Mouse (Mus musculus) midbrain, embryonic 11.5 days (tissue): ENCODE measurements around the gene Exo5. TPM values are rescaled to one million over a fixed set of nuclear protein-coding genes. Genes with fewer than 3 reads are reported as not detected.

ENCODE experiments used
- ATAC-seq: fragments of 200-750 bp; cut with Nextera tagmentation; 2 replicates; pipeline ENCODE4 v1.8.0; 2017; ENCODE audit warnings: moderate TSS enrichment, moderate library complexity; ENCODE audit not compliant: low FRiP score
- DNase-seq: peaks from one replicate; pipeline ENCODE4 v3.0.0; 2015; ENCODE audit warnings: low spot score; ENCODE audit errors: missing footprints
- H3K27ac ChIP-seq: fragments of 300-500 bp; sonication (generic); 2 replicates; pipeline ENCODE4 v1.5.1; 2014; ENCODE audit warnings: low read depth, low read length
- H3K27me3 ChIP-seq: fragments of 300-500 bp; sonication (generic); 2 replicates; pipeline ENCODE4 v1.6.1; 2014; ENCODE audit warnings: mild to moderate bottlenecking, low read length, moderate library complexity, mixed read lengths; ENCODE audit not compliant: control insufficient read depth, insufficient read depth
- H3K36me3 ChIP-seq: fragments of 300-500 bp; sonication (generic); 2 replicates; pipeline ENCODE4 v1.6.1; 2014; ENCODE audit warnings: mild to moderate bottlenecking, low read length, moderate library complexity, mixed read lengths; ENCODE audit not compliant: control insufficient read depth, insufficient read depth
- H3K4me1 ChIP-seq: fragments of 300-500 bp; sonication (generic); 2 replicates; pipeline ENCODE4 v1.6.1; 2014; ENCODE audit warnings: low read length; ENCODE audit not compliant: control insufficient read depth, insufficient read depth
- H3K4me2 ChIP-seq: fragments of 300-500 bp; sonication (generic); 2 replicates; pipeline ENCODE4 v1.6.1; 2014; ENCODE audit warnings: mild to moderate bottlenecking, moderate library complexity
- H3K4me3 ChIP-seq: fragments of 300-500 bp; sonication (generic); 2 replicates; pipeline ENCODE4 v1.5.1; 2014; ENCODE audit warnings: low read depth, low read length
- H3K9ac ChIP-seq: fragments of 300-500 bp; sonication (generic); 2 replicates; pipeline ENCODE4 v1.6.1; 2014; ENCODE audit warnings: low read length
- H3K9me3 ChIP-seq: fragments of 300-500 bp; sonication (generic); 2 replicates; pipeline ENCODE4 v1.6.1; 2016; ENCODE audit warnings: low read length; ENCODE audit not compliant: control insufficient read depth
- WGBS: fragments of 180-500 bp; shearing (Covaris S2); extraction: QIAGEN DNeasy Blood & Tissue Kit; methylation state at CpG from one replicate; pipeline ENCODE4 v1.1.7; 2014; 5-methylcytosine and 5-hydroxymethylcytosine counted together
- polyA plus RNA-seq: library from polyadenylated mRNA; unstranded; fragments of >200 nt; fragmentation: Nextera tagmentation; extraction: Ambion mirVana; gene quantifications from 2 replicates; pipeline ENCODE4 v1.2.1, GENCODE M21; 2014

Exo5 gene
- 32.0 and 32.3 TPM in 2 replicates for polyA plus RNA-seq

- H3K36me3 ChIP-seq = peaks cover 14% of the 10 kb centered on the region
- WGBS = under 1% methylated on average over 33 of the region's 33 CpGs
- DNase-seq (peak; percentile 98), ATAC-seq (peak; percentile 99)
- peak within 1 kb of the TSS; percentile 46 for H3K4me2 ChIP-seq
- peaks cover 2% of the 10 kb centered on the region; the same call in 1 of the 2 replicates for H3K4me1 ChIP-seq
- no peaks in the 10 kb centered on the region for H3K27me3 ChIP-seq
- peak within 1 kb of the TSS; percentile 80 for H3K27ac ChIP-seq
- H3K9ac ChIP-seq = peak within 1 kb of the TSS; percentile 64
- peak within 1 kb of the TSS; percentile 43 for H3K4me3 ChIP-seq
- no peaks in the 10 kb centered on the region; the same call in 1 of the 2 replicates for H3K9me3 ChIP-seq
These were observed at the start of gene Exo5 for GRCm38 (mm10) chr4:120924554-120925299. Exo5 (minus strand) TSS chr4:120925017.

- Histone ChIP-seq H3K9ac (no peak overlapping the region), H3K36me3 (0 out of 2 replicates have a peak, but pooled peaks cover 6% of the 10 kb centered on the region), H3K9me3 (no peaks in the 10 kb centered on the region), H3K4me2 (no peak overlapping the region), H3K4me3 (no peak overlapping the region), H3K27me3 (no peaks in the 10 kb centered on the region), H3K27ac (no peak overlapping the region), H3K4me1 (no peaks in the 10 kb centered on the region)
- DNase-seq = no peak
- WGBS = 92% methylated on average over 8 of the region's 8 CpGs
- no peak for ATAC-seq
These were observed 47.0 kb upstream of the Exo5 start for GRCm38 (mm10) chr4:120971842-120972241.

- H3K36me3 ChIP-seq = 0 out of 2 replicates have a peak, but pooled peaks cover 5% of the 10 kb centered on the region
- WGBS = 85% methylated on average over 5 of the region's 5 CpGs
- no peaks in the 10 kb centered on the region for H3K27me3 ChIP-seq
- no peak overlapping the region for H3K4me2 ChIP-seq
- no peaks in the 10 kb centered on the region for H3K4me1 ChIP-seq
- no peak overlapping the region for H3K4me3 ChIP-seq
- no peak overlapping the region for H3K9ac ChIP-seq
- ATAC-seq = peak; percentile 55; the same call in 1 of the 2 replicates
- H3K9me3 ChIP-seq = no peaks in the 10 kb centered on the region
- H3K27ac ChIP-seq = no peak overlapping the region
- peak; percentile 75 for DNase-seq
These were observed 44.7 kb upstream of the Exo5 start for GRCm38 (mm10) chr4:120969382-120970146.

- no peak overlapping the region for H3K4me2 ChIP-seq
- DNase-seq = no peak
- no peaks in the 10 kb centered on the region for H3K4me1 ChIP-seq
- 0 out of 2 replicates have a peak, but pooled peaks cover 4% of the 10 kb centered on the region for H3K36me3 ChIP-seq
- 90% methylated on average over 9 of the region's 9 CpGs for WGBS
- H3K9me3 ChIP-seq = no peaks in the 10 kb centered on the region
- H3K9ac ChIP-seq = no peak overlapping the region
- H3K4me3 ChIP-seq = no peak overlapping the region
- H3K27me3 ChIP-seq = no peaks in the 10 kb centered on the region
- no peak for ATAC-seq
- no peak overlapping the region for H3K27ac ChIP-seq
These were observed 43.7 kb upstream of the Exo5 start for GRCm38 (mm10) chr4:120968486-120968885.

- no peak for DNase-seq
- no peaks in the 10 kb centered on the region for H3K9me3 ChIP-seq
- H3K4me1 ChIP-seq = peaks cover 5% of the 10 kb centered on the region; the same call in 1 of the 2 replicates
- ATAC-seq = no peak
- no peak overlapping the region for H3K4me3 ChIP-seq
- H3K4me2 ChIP-seq = no peak overlapping the region
- no peak overlapping the region for H3K27ac ChIP-seq
- no peaks in the 10 kb centered on the region for H3K27me3 ChIP-seq
- H3K36me3 ChIP-seq = no peaks in the 10 kb centered on the region
- WGBS = 86% methylated on average over 1 of the region's 1 CpGs
- H3K9ac ChIP-seq = no peak overlapping the region
These were observed 30.8 kb upstream of the Exo5 start for GRCm38 (mm10) chr4:120955586-120955985.

GRCm38 (mm10) chr4:120953667-120954066 lies 28.9 kb upstream of the Exo5 start:
- DNase-seq = no peak

DNA sequence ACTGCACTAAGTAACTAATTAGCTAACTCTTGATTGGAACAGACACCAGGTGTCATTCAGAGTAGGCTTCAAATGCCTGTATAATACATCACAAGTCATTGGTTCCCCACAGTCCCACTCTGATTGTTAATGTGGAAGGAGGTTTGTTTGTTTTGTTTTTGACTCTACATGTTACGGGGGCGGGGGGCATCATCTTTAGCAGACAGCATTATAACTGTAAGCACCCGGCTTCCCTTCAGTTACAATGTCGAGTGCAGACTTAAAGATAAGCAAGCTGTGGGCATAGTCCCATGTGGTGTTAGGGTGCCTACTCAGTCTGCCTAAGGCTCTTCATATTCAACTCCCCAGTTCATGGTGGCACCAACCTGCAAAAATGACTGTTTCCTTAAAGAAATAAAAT lies 28.2 kb upstream of the Exo5 start:
- H3K4me3 ChIP-seq = no peak overlapping the region
- peaks cover 5% of the 10 kb centered on the region; the same call in 1 of the 2 replicates for H3K4me1 ChIP-seq
- no peak for ATAC-seq
- H3K27me3 ChIP-seq = no peaks in the 10 kb centered on the region
- H3K36me3 ChIP-seq = no peaks in the 10 kb centered on the region
- DNase-seq = no peak
- WGBS = 83% methylated on average over 4 of the region's 4 CpGs
- H3K4me2 ChIP-seq = no peak overlapping the region
- no peaks in the 10 kb centered on the region for H3K9me3 ChIP-seq
- H3K27ac ChIP-seq = no peak overlapping the region
- H3K9ac ChIP-seq = no peak overlapping the region

More at GRCm38 (mm10) chr4:120953667-120954066, 28.9 kb upstream of the Exo5 start:
- Histone ChIP-seq H3K9me3 (no peaks in the 10 kb centered on the region), H3K4me1 (peaks cover 5% of the 10 kb centered on the region; the same call in 1 of the 2 replicates), H3K9ac (no peak overlapping the region), H3K4me2 (no peak overlapping the region), H3K4me3 (no peak overlapping the region), H3K27ac (no peak overlapping the region), H3K27me3 (no peaks in the 10 kb centered on the region), H3K36me3 (no peaks in the 10 kb centered on the region)
- 83% methylated on average over 1 of the region's 1 CpGs for WGBS
- ATAC-seq = no peak

- Histone ChIP-seq H3K4me1 (peaks cover 5% of the 10 kb centered on the region; the same call in 1 of the 2 replicates), H3K36me3 (0 out of 2 replicates have a peak, but pooled peaks cover under 1% of the 10 kb centered on the region), H3K27ac (no peak overlapping the region), H3K9ac (peak overlapping the region; percentile 82), H3K27me3 (no peaks in the 10 kb centered on the region), H3K9me3 (no peaks in the 10 kb centered on the region), H3K4me3 (peak overlapping the region; percentile 84), H3K4me2 (peak overlapping the region; percentile 79)
- 56% methylated on average over 6 of the region's 6 CpGs for WGBS
- DNase-seq (no peak), ATAC-seq (no peak)
These were observed 27.3 kb upstream of the Exo5 start for GRCm38 (mm10) chr4:120952163-120952562.
